Mouse (Mus musculus) CH12.LX (cell line): ENCODE data around the gene Nbea. TPM values are rescaled to one million over a fixed set of nuclear protein-coding genes. Genes with fewer than 3 reads are reported as not detected.

Source experiments
- DNase-seq: peaks from one replicate; pipeline ENCODE4 v3.0.0-alpha.2; 2013; ENCODE audit errors: extremely low read depth
- H3K27ac ChIP-seq: 2 replicates; pipeline ENCODE4 v1.5.1; 2012; ENCODE audit warnings: low read depth, mild to moderate bottlenecking, control low read depth, moderate library complexity; ENCODE audit not compliant: insufficient read depth
- H3K27me3 ChIP-seq: replicated peaks from 2 replicates; pipeline ENCODE3; 2012; ENCODE audit warnings: inconsistent platforms
- H3K36me3 ChIP-seq, 2 experiments: replicated peaks in 1 of 2; 2 replicates each; pipeline versions ENCODE3 to v1.6.1; 2012; ENCODE audit warnings: inconsistent platforms in 1 of 2, low read length in 1 of 2, mild to moderate bottlenecking in 1 of 2, mixed read lengths in 1 of 2, moderate library complexity in 1 of 2; ENCODE audit not compliant: control insufficient read depth in 1 of 2, insufficient read depth in 1 of 2
- H3K4me1 ChIP-seq, 2 experiments: 2 replicates each; pipeline ENCODE4 v1.6.1; 2012; ENCODE audit warnings: inconsistent platforms in 1 of 2, moderate library complexity in 1 of 2; ENCODE audit not compliant: insufficient read depth in 2 of 2, control insufficient read depth in 1 of 2
- H3K4me2 ChIP-seq: 2 replicates; pipeline ENCODE4 v1.6.1; 2012; ENCODE audit warnings: low read depth, mild to moderate bottlenecking, control low read depth; ENCODE audit not compliant: poor library complexity, insufficient read depth, severe bottlenecking
- H3K4me3 ChIP-seq, 3 experiments: fragments of 150-350 bp in 1 of 3; sonication (generic) in 1 of 3; replicated peaks in 1 of 3; 2 replicates each; pipeline versions ENCODE3 to v1.5.1; 2011 to 2012; ENCODE audit warnings: low read depth in 2 of 3, low read length in 2 of 3, mild to moderate bottlenecking in 2 of 3, moderate library complexity in 2 of 3, control low read depth in 1 of 3, improper control_type of control experiment in 1 of 3, inconsistent platforms in 1 of 3, mixed read lengths in 1 of 3; ENCODE audit not compliant: poor library complexity in 1 of 3
- H3K79me2 ChIP-seq: replicated peaks from 2 replicates; pipeline ENCODE4 v1.6.1; 2012; ENCODE audit warnings: mild to moderate bottlenecking, moderate library complexity; ENCODE audit not compliant: control insufficient read depth, poor library complexity, insufficient read depth, severe bottlenecking; ENCODE audit errors: extremely low read depth
- H3K9ac ChIP-seq: 2 replicates; pipeline ENCODE4 v1.6.1; 2012; ENCODE audit warnings: low read depth, mild to moderate bottlenecking, control low read depth, moderate library complexity; ENCODE audit not compliant: insufficient read depth
- H3K9me3 ChIP-seq: replicated peaks from 2 replicates; pipeline ENCODE3; 2012; ENCODE audit warnings: low read length, inconsistent platforms, mixed read lengths
- ELF1 ChIP-seq: IDR thresholded peaks from 2 replicates; pipeline ENCODE4 v1.6.1; 2014; ENCODE audit warnings: low read depth, mild to moderate bottlenecking, inconsistent platforms, low read length, improper control_type of control experiment
- EP300 ChIP-seq: IDR thresholded peaks from 2 replicates; pipeline ENCODE4 v1.6.1; 2011; ENCODE audit warnings: low read length, improper control_type of control experiment
- ETS1 ChIP-seq: conservative IDR thresholded peaks from 2 replicates; pipeline ENCODE4 v1.6.1; 2012; ENCODE audit warnings: low read depth, mild to moderate bottlenecking, inconsistent platforms, low read length, improper control_type of control experiment, moderate library complexity
- GABPA ChIP-seq: IDR thresholded peaks from 2 replicates; pipeline ENCODE4 v1.6.1; 2012; ENCODE audit warnings: low read depth, low read length, improper control_type of control experiment, inconsistent platforms; ENCODE audit not compliant: insufficient replicate concordance
- HCFC1 ChIP-seq: IDR thresholded peaks from 2 replicates; pipeline ENCODE4 v1.6.1; 2012; ENCODE audit warnings: low read depth, mild to moderate bottlenecking, inconsistent platforms, low read length, improper control_type of control experiment
- JUN ChIP-seq: IDR thresholded peaks from 2 replicates; pipeline ENCODE4 v1.6.1; 2011; ENCODE audit warnings: low read depth, mild to moderate bottlenecking, low read length, improper control_type of control experiment, moderate library complexity; ENCODE audit not compliant: insufficient read depth
- JUND ChIP-seq: conservative IDR thresholded peaks from 2 replicates; pipeline ENCODE4 v1.6.1; 2011; ENCODE audit warnings: low read depth, low read length, improper control_type of control experiment
- KAT2A ChIP-seq: IDR thresholded peaks from 2 replicates; pipeline ENCODE4 v1.6.1; 2012; ENCODE audit warnings: low read length, improper control_type of control experiment, inconsistent platforms; ENCODE audit not compliant: insufficient replicate concordance
- MAZ ChIP-seq: IDR thresholded peaks from 2 replicates; pipeline ENCODE4 v1.6.1; 2012; ENCODE audit warnings: low read depth, mild to moderate bottlenecking, inconsistent platforms, low read length, improper control_type of control experiment, moderate library complexity
- NELFE ChIP-seq: IDR thresholded peaks from 2 replicates; pipeline ENCODE4 v1.6.1; 2011; ENCODE audit warnings: low read depth, low read length, improper control_type of control experiment
- NRF1 ChIP-seq: IDR thresholded peaks from 2 replicates; pipeline ENCODE4 v1.6.1; 2014; ENCODE audit warnings: low read depth, mild to moderate bottlenecking, inconsistent platforms, low read length, improper control_type of control experiment, moderate library complexity
- PAX5 ChIP-seq: IDR thresholded peaks from 2 replicates; pipeline ENCODE4 v1.6.1; 2012; ENCODE audit warnings: low read length, inconsistent platforms, mixed read lengths
- POLR2AphosphoS2 ChIP-seq: IDR thresholded peaks from 2 replicates; pipeline ENCODE4 v1.6.1; 2011; ENCODE audit warnings: low read depth, low read length, improper control_type of control experiment
- RCOR1 ChIP-seq: conservative IDR thresholded peaks from 2 replicates; pipeline ENCODE4 v1.6.1; 2012; ENCODE audit warnings: low read depth, mild to moderate bottlenecking, inconsistent platforms, low read length, improper control_type of control experiment
- SMC3 ChIP-seq: IDR thresholded peaks from 2 replicates; pipeline ENCODE4 v1.6.1; 2011; ENCODE audit warnings: low read depth, low read length, improper control_type of control experiment
- USF1 ChIP-seq: IDR thresholded peaks from 2 replicates; pipeline ENCODE4 v1.6.1; 2014; ENCODE audit warnings: low read depth, mild to moderate bottlenecking, inconsistent platforms, low read length, improper control_type of control experiment
- USF2 ChIP-seq: conservative IDR thresholded peaks from 2 replicates; pipeline ENCODE4 v1.6.1; 2011; ENCODE audit warnings: low read depth, low read length, improper control_type of control experiment
- ZKSCAN1 ChIP-seq: IDR thresholded peaks from 2 replicates; pipeline ENCODE4 v1.6.1; 2012; ENCODE audit warnings: low read depth, inconsistent platforms, low read length, improper control_type of control experiment, borderline replicate concordance
- ZNF384 ChIP-seq: IDR thresholded peaks from 2 replicates; pipeline ENCODE4 v1.6.1; 2012; ENCODE audit warnings: low read depth, low read length, improper control_type of control experiment, inconsistent platforms
- dilution Hi-C: fragments of 300-500 bp; cut with MboI; formaldehyde crosslinking; loops from 2 replicates; pipeline ENCODE4 v1.14.3; 2020; ENCODE audit warnings: low sequenced_read_pairs; ENCODE audit not compliant: extremely low pct_unique_long_range_greater_than_20kb, extremely low pct_ligation_motif_present
- in situ Hi-C: fragments of 300-500 bp; cut with MboI; formaldehyde crosslinking; loops from 3 replicates; pipeline ENCODE4 v1.14.3; 2019; ENCODE audit warnings: low sequenced_read_pairs, low pct_ligation_motif_present, low pct_unique_long_range_greater_than_20kb, mixed read lengths
- polyA plus RNA-seq: library from polyadenylated mRNA; unstranded; fragments of >175 nt; gene quantifications from 2 replicates; pipeline ENCODE4 v1.2.1, GENCODE M21; 2012; ENCODE audit warnings: low read depth; ENCODE audit not compliant: insufficient read length
- total RNA-seq, 2 experiments: library from RNA; depleted of rRNA; stranded (reverse); fragments of 300-350 nt in 1 of 2; fragments of >200 nt in 1 of 2; gene quantifications; 2 replicates each; pipeline ENCODE4 v1.2.3; 2012 to 2014

Gene Nbea
- total and polyA plus RNA-seq, 3 experiments, result 0.04 TPM; not detected in 2

GRCm38 (mm10) chr3:55887193-55887828 lies 296.2 kb downstream of the Nbea start:
- Histone ChIP-seq H3K4me3 (no peak overlapping the region), H3K79me2 (no peaks in the 10 kb centered on the region), H3K4me1 (no peaks in the 10 kb centered on the region), H3K27ac (no peak overlapping the region), H3K36me3 (no peaks in the 10 kb centered on the region), H3K27me3 (no peaks in the 10 kb centered on the region), H3K9ac (no peak overlapping the region), H3K9me3 (peaks cover 33% of the 10 kb centered on the region), H3K4me2 (no peak overlapping the region)
- TF ChIP-seq POLR2AphosphoS2 (no peak), GABPA (no peak), HCFC1 (no peak), ELF1 (no peak), JUN (no peak), USF1 (no peak), NRF1 (no peak), SMC3 (no peak), MAZ (no peak), PAX5 (no peak), ZNF384 (no peak), RCOR1 (no peak)
- in situ Hi-C loops, result no loop called here
- no peak for DNase-seq
- dilution Hi-C loops, result no loop called here

GRCm38 (mm10) chr3:55872944-55873924 lies 310.3 kb downstream of the Nbea start:
- no peak for DNase-seq
- H3K4me1 ChIP-seq, result no peaks in the 10 kb centered on the region
- no peak overlapping the region for H3K9ac ChIP-seq
- H3K27me3 ChIP-seq, result no peaks in the 10 kb centered on the region
- peaks cover 27% of the 10 kb centered on the region for H3K9me3 ChIP-seq
- TF ChIP-seq JUND (no peak), JUN (no peak), POLR2AphosphoS2 (no peak), KAT2A (no peak), ETS1 (no peak), ZKSCAN1 (no peak), RCOR1 (no peak), ZNF384 (no peak), USF2 (no peak), MAZ (no peak), NELFE (no peak), EP300 (no peak)
- no peak overlapping the region for H3K27ac ChIP-seq
- dilution Hi-C loops, result no loop called here
- H3K4me3 ChIP-seq, result no peak overlapping the region
- in situ Hi-C loops, result no loop called here
- H3K36me3 ChIP-seq, result no peaks in the 10 kb centered on the region
- no peak overlapping the region for H3K4me2 ChIP-seq
- H3K79me2 ChIP-seq, result no peaks in the 10 kb centered on the region
